Mouse (Mus musculus) heart, adult 2 months (tissue): ENCODE data around the gene Lcn5. TPM values are rescaled to one million over a fixed set of nuclear protein-coding genes. Genes with fewer than 3 reads are reported as not detected.

ENCODE experiments used
- DNase-seq, 2 experiments: peaks; one replicate each; pipeline ENCODE4 v3.0.0; 2021
- H3K27ac ChIP-seq: fragments of 200-600 bp; 2 replicates; pipeline ENCODE4 v1.8.1; 2022
- H3K27me3 ChIP-seq: fragments of 200-500 bp; 2 replicates; pipeline ENCODE4 v1.6.1; 2012; ENCODE audit warnings: mild to moderate bottlenecking, low read length, inconsistent platforms, mixed read lengths; ENCODE audit not compliant: control insufficient read depth, insufficient read depth
- H3K36me3 ChIP-seq: fragments of 200-500 bp; 2 replicates; pipeline ENCODE4 v1.6.1; 2012; ENCODE audit warnings: low read length, inconsistent platforms; ENCODE audit not compliant: control insufficient read depth, insufficient read depth
- H3K4me1 ChIP-seq: fragments of 200-500 bp; 2 replicates; pipeline ENCODE4 v1.6.1; 2011; ENCODE audit warnings: low read length; ENCODE audit not compliant: control insufficient read depth, insufficient read depth
- H3K4me3 ChIP-seq: fragments of 200-600 bp; 2 replicates; pipeline ENCODE4 v1.8.1; 2022
- H3K79me2 ChIP-seq: fragments of 200-500 bp; replicated peaks from 2 replicates; pipeline ENCODE4 v1.6.1; 2012; ENCODE audit warnings: mild to moderate bottlenecking, inconsistent platforms, low read length, moderate library complexity, mixed read lengths; ENCODE audit not compliant: control insufficient read depth, insufficient read depth
- H3K9ac ChIP-seq: fragments of 200-500 bp; 2 replicates; pipeline ENCODE4 v1.6.1; 2012; ENCODE audit warnings: low read depth, mild to moderate bottlenecking, control low read depth, inconsistent platforms, low read length, mixed read lengths
- CTCF ChIP-seq: fragments of 200-600 bp; IDR thresholded peaks from 2 replicates; pipeline ENCODE4 v1.8.1; 2022; ENCODE audit warnings: antibody characterized with exemption, mild to moderate bottlenecking, moderate library complexity
- EP300 ChIP-seq: fragments of 200-500 bp; IDR thresholded peaks from 2 replicates; pipeline ENCODE4 v1.6.1; 2011; ENCODE audit warnings: low read depth, low read length, control low read depth; ENCODE audit not compliant: insufficient read depth
- POLR2A ChIP-seq: fragments of 200-500 bp; IDR thresholded peaks from 2 replicates; pipeline ENCODE4 v1.6.1; 2011; ENCODE audit warnings: mild to moderate bottlenecking, low read depth, low read length, control low read depth; ENCODE audit not compliant: insufficient read depth
- WGBS: fragments of 180-500 bp; shearing (Covaris S2); methylation state at CpG from one replicate; pipeline ENCODE4 v1.1.7; 2018; 5-methylcytosine and 5-hydroxymethylcytosine counted together
- intact Hi-C: fragments of 180-260 bp; cut with DNase I; formaldehyde crosslinking; loops from one replicate; pipeline ENCODE4 v1.15.1; 2025
- long read RNA-seq: library from polyadenylated mRNA; stranded (forward); transcript quantifications from one replicate; pipeline ENCODE4 v2.0.0, GENCODE M21; 2021
- polyA plus RNA-seq: library from polyadenylated mRNA; depleted of rRNA; stranded (reverse); fragments of >200 nt; gene quantifications from 2 replicates; pipeline ENCODE4 v1.2.3, GENCODE M21; 2012; rRNA removed
- total RNA-seq, 2 experiments: library from RNA; stranded (reverse); gene quantifications; 2 replicates each; pipeline ENCODE4 v1.2.3; 2021

Lcn5 gene
- not detected for total RNA-seq
- not detected in 2 replicates for polyA plus RNA-seq
- long read RNA-seq: 0 reads

- no peaks in the 10 kb centered on the region for H3K36me3 ChIP-seq
- intact Hi-C loops: no loop called here
- H3K27ac ChIP-seq: peak within 1 kb of the TSS; percentile 17; the same call in 1 of the 2 replicates
- H3K27me3 ChIP-seq: no peaks in the 10 kb centered on the region
- peaks cover 6% of the 10 kb centered on the region; the same call in 1 of the 2 replicates for H3K4me1 ChIP-seq
- TF ChIP-seq CTCF (no peak), EP300 (no peak), POLR2A (no peak)
- DNase-seq: no peak
- H3K79me2 ChIP-seq: no peaks in the 10 kb centered on the region
- no peak within 1 kb of the TSS for H3K9ac ChIP-seq
- H3K4me3 ChIP-seq: no peak within 1 kb of the TSS
Measured at GRCm38 (mm10) chr2:25657652-25658051, at the start of gene Lcn5. Gene Lcn5, plus strand, starts transcription at chr2:25657952.

GRCm38 (mm10) chr2:25608671-25609070, 49.1 kb upstream of the Lcn5 start:
- 58% methylated on average over 10 of the region's 10 CpGs for WGBS
- intact Hi-C loops: no loop called here
- H3K27me3 ChIP-seq: no peaks in the 10 kb centered on the region
- TF ChIP-seq POLR2A (no peak), CTCF (no peak), EP300 (no peak)
- H3K4me3 ChIP-seq: peak overlapping the region; percentile 93
- H3K4me1 ChIP-seq: peaks cover 6% of the 10 kb centered on the region
- peak in 1 of 2 experiments; percentile 42 for DNase-seq
- no peak overlapping the region for H3K9ac ChIP-seq
- peak overlapping the region; percentile 93 for H3K27ac ChIP-seq
- peaks cover 7% of the 10 kb centered on the region; the same call in 1 of the 2 replicates for H3K36me3 ChIP-seq
- H3K79me2 ChIP-seq: peaks cover 4% of the 10 kb centered on the region

- peaks cover 2% of the 10 kb centered on the region for H3K4me1 ChIP-seq
- no peak overlapping the region for H3K9ac ChIP-seq
- TF ChIP-seq CTCF: no peak
- H3K27me3 ChIP-seq: peaks cover 7% of the 10 kb centered on the region; the same call in 1 of the 2 replicates
- H3K27ac ChIP-seq: no peak overlapping the region
- intact Hi-C loops: no loop called here
- no peaks in the 10 kb centered on the region for H3K79me2 ChIP-seq
- 14% methylated on average over 22 of the region's 22 CpGs for WGBS
- H3K36me3 ChIP-seq: no peaks in the 10 kb centered on the region
- no peak for DNase-seq
- no peak overlapping the region for H3K4me3 ChIP-seq
Measured at GRCm38 (mm10) chr2:25616398-25616797, 41.4 kb upstream of the Lcn5 start.

GRCm38 (mm10) chr2:25617578-25617977, 40.2 kb upstream of the Lcn5 start, which contains the start of gene Ccdc183:
Gene Ccdc183, minus strand, starts transcription at chr2:25617678.
- peaks cover 7% of the 10 kb centered on the region; the same call in 1 of the 2 replicates for H3K27me3 ChIP-seq
- intact Hi-C loops: no loop called here
- H3K4me1 ChIP-seq: peaks cover 2% of the 10 kb centered on the region
- 75% methylated on average over 3 of the region's 3 CpGs for WGBS
- no peak within 1 kb of the TSS for H3K4me3 ChIP-seq
- no peak for DNase-seq
- H3K36me3 ChIP-seq: no peaks in the 10 kb centered on the region
- no peak within 1 kb of the TSS for H3K9ac ChIP-seq
- no peak within 1 kb of the TSS for H3K27ac ChIP-seq
- no peaks in the 10 kb centered on the region for H3K79me2 ChIP-seq
- TF ChIP-seq CTCF: no peak
- no peak for TF ChIP-seq POLR2A
- TF ChIP-seq EP300: no peak

DNA sequence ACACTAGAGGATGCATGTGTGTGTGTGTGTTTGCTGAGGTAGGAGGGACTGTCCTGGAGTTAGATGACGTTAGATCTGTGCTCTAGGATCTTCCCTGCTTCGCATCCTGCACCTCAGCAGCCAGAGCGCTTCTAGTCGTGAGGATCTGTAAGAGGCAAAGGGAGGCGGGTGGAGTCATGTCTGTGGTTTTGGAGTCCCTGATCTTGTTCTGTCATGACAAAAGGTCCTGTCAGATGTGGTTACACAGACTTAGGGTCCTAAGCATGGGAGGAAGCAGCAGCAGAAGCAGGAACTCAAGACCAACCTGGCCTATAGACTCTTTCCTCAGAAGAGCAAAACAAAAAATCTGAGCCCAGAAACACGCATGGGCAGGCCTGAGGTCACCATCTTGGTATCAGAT, 37.4 kb upstream of the Lcn5 start:
- H3K4me1 ChIP-seq: peaks cover 2% of the 10 kb centered on the region
- TF ChIP-seq EP300: no peak
- no peak for TF ChIP-seq CTCF

GRCm38 (mm10) chr2:25620852-25621228, 36.9 kb upstream of the Lcn5 start:
- H3K79me2 ChIP-seq: no peaks in the 10 kb centered on the region
- no peak overlapping the region; the same call in 1 of the 2 replicates for H3K27ac ChIP-seq
- intact Hi-C loops: no loop called here
- TF ChIP-seq CTCF: no peak
- no peak for TF ChIP-seq EP300
- no peak for TF ChIP-seq POLR2A
- H3K4me3 ChIP-seq: no peak overlapping the region; the same call in 1 of the 2 replicates
- peaks cover 2% of the 10 kb centered on the region for H3K4me1 ChIP-seq
- H3K36me3 ChIP-seq: no peaks in the 10 kb centered on the region
- DNase-seq: no peak
- WGBS: 63% methylated on average over 4 of the region's 4 CpGs
- H3K27me3 ChIP-seq: peaks cover 6% of the 10 kb centered on the region; the same call in 1 of the 2 replicates
- no peak overlapping the region for H3K9ac ChIP-seq

More for the DNA sequence above, 37.4 kb upstream of the Lcn5 start:
- H3K27ac ChIP-seq: no peak overlapping the region
- intact Hi-C loops: no loop called here
- no peak overlapping the region for H3K4me3 ChIP-seq
- no peaks in the 10 kb centered on the region for H3K36me3 ChIP-seq
- H3K79me2 ChIP-seq: no peaks in the 10 kb centered on the region
- DNase-seq: no peak
- 76% methylated on average over 6 of the region's 6 CpGs for WGBS
- H3K27me3 ChIP-seq: peaks cover 7% of the 10 kb centered on the region; the same call in 1 of the 2 replicates
- H3K9ac ChIP-seq: no peak overlapping the region
